Mouse (Mus musculus) limb, embryonic 12.5 days (tissue): ENCODE results near the gene Slc8a1. TPM values are rescaled to one million over a fixed set of nuclear protein-coding genes. Genes with fewer than 3 reads are reported as not detected.
A peak's percentile ranks its signal among the peaks of the same experiment; 100 is the strongest.

Experiments used
- ATAC-seq: fragments of 200-750 bp; cut with Nextera tagmentation; 2 replicates; pipeline ENCODE4 v1.8.0; 2017; ENCODE audit warnings: low read depth, moderate TSS enrichment; ENCODE audit not compliant: insufficient number of reproducible peaks, insufficient read depth, low FRiP score, low TSS enrichment
- H3K27ac ChIP-seq: fragments of 300-500 bp; sonication (generic); 2 replicates; pipeline ENCODE4 v1.5.1; 2016; ENCODE audit warnings: mild to moderate bottlenecking, moderate library complexity
- H3K27me3 ChIP-seq: fragments of 300-500 bp; sonication (generic); 2 replicates; pipeline ENCODE4 v1.6.1; 2016; ENCODE audit warnings: mild to moderate bottlenecking, moderate library complexity
- H3K36me3 ChIP-seq: fragments of 300-500 bp; sonication (generic); 2 replicates; pipeline ENCODE4 v1.6.1; 2016; ENCODE audit warnings: mild to moderate bottlenecking, moderate library complexity
- H3K4me1 ChIP-seq: fragments of 300-500 bp; sonication (generic); replicated peaks from 2 replicates; pipeline ENCODE4 v1.6.1; 2016
- H3K4me2 ChIP-seq: fragments of 300-500 bp; sonication (generic); 2 replicates; pipeline ENCODE4 v1.6.1; 2016; ENCODE audit warnings: mild to moderate bottlenecking, moderate library complexity
- H3K4me3 ChIP-seq: fragments of 300-500 bp; sonication (generic); replicated peaks from 2 replicates; pipeline ENCODE4 v1.5.1; 2016; ENCODE audit warnings: mild to moderate bottlenecking
- H3K9ac ChIP-seq: fragments of 300-500 bp; sonication (generic); replicated peaks from 2 replicates; pipeline ENCODE4 v1.6.1; 2016; ENCODE audit warnings: mild to moderate bottlenecking, moderate library complexity
- H3K9me3 ChIP-seq: fragments of 300-500 bp; sonication (generic); 2 replicates; pipeline ENCODE4 v1.6.1; 2016; ENCODE audit warnings: mild to moderate bottlenecking, moderate library complexity
- WGBS: fragments of 180-500 bp; shearing (Covaris S2); methylation state at CpG from one replicate; pipeline ENCODE4 v1.1.7; 2016; 5-methylcytosine and 5-hydroxymethylcytosine counted together
- polyA plus RNA-seq: library from polyadenylated mRNA; unstranded; fragments of >200 nt; fragmentation: Nextera tagmentation; extraction: Ambion mirVana; gene quantifications from 2 replicates; pipeline ENCODE4 v1.2.1, GENCODE M21; 2016

Slc8a1 gene
- polyA plus RNA-seq, 1 experiment from 2014 or later, result 6.1 TPM

DNA sequence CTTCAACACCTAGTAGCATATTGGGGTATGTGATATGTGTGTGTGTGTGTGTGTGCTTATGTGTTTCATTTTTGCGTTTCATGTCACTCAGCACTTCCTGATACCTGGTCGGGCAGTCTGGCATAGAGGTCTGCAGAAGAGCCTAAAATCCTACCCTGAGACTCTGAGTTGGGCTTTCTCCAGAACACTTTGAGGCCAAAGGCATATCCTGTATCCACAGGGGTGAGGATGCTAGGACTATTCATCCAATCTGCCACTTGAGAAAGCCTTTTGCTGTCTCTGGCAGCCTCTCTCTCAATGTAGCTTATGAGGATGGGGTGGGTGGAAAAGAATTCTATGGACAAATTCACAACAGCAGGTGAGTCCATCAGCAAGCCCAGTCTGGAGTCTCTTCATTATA is 234.1 kb downstream of the Slc8a1 start:
- 88% methylated on average over 2 of the region's 2 CpGs for WGBS
- ATAC-seq, result no peak

GRCm38 (mm10) chr17:81502732-81503131 is 235.4 kb downstream of the Slc8a1 start:
- H3K36me3 ChIP-seq, result no peaks in the 10 kb centered on the region
- no peak for ATAC-seq
- 80% methylated on average over 3 of the region's 3 CpGs for whole genome bisulfite sequencing

More for the DNA sequence above, 234.1 kb downstream of the Slc8a1 start:
- H3K36me3 ChIP-seq, result no peaks in the 10 kb centered on the region
- H3K27me3 ChIP-seq, result no peaks in the 10 kb centered on the region
- no peaks in the 10 kb centered on the region for H3K9me3 ChIP-seq
- H3K4me3 ChIP-seq, result no peak overlapping the region
- no peak overlapping the region for H3K9ac ChIP-seq
- no peak overlapping the region for H3K27ac ChIP-seq
- H3K4me2 ChIP-seq, result no peak overlapping the region
- H3K4me1 ChIP-seq, result no peaks in the 10 kb centered on the region

DNA sequence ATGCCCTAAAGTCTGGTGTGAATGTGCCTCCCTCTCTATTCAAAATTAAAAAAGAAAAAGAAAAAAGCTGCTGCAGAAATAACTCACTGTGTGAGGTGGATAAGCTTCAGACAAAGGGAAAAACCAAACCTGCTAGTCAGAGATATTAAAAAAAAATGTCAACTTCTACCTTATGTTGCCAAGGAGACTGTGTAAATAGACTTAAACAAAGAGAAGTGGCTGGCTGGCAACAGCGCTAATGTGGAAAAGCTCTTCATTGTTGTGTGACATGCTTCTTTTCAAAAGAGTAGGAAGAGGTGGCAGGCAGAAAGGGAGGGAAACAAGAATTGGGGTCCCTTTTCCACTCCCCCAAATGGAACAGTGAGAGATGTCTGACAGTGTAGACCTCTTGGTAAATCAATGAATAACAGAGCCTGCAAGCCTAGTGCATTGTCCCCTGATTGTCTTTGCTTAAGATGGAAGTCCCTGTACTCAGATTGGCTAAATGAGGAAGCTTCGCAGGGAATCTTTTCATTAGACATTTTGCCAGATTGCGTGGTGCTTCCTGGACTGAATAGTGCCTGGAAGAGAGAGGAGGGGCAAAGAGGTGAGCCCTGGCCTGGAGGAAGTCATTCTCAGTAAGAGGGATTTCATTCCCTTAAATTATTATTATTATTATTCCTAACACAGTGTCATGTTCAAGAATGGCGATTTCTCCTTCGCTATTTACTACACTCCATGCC is 237.3 kb downstream of the Slc8a1 start:
- no peaks in the 10 kb centered on the region for H3K9me3 ChIP-seq
- no peaks in the 10 kb centered on the region for H3K36me3 ChIP-seq
- no peak overlapping the region for H3K4me2 ChIP-seq
- no peaks in the 10 kb centered on the region; the same call in 1 of the 2 replicates for H3K4me1 ChIP-seq
- no peak overlapping the region for H3K4me3 ChIP-seq
- H3K27me3 ChIP-seq, result no peaks in the 10 kb centered on the region
- H3K27ac ChIP-seq, result no peak overlapping the region
- ATAC-seq, result no peak
- H3K9ac ChIP-seq, result no peak overlapping the region
- WGBS, result 94% methylated on average over 5 of the region's 5 CpGs

More at GRCm38 (mm10) chr17:81502732-81503131, 235.4 kb downstream of the Slc8a1 start:
- H3K27ac ChIP-seq, result no peak overlapping the region
- no peak overlapping the region for H3K4me3 ChIP-seq
- H3K4me2 ChIP-seq, result no peak overlapping the region
- no peaks in the 10 kb centered on the region for H3K9me3 ChIP-seq
- no peaks in the 10 kb centered on the region; the same call in 1 of the 2 replicates for H3K4me1 ChIP-seq
- no peaks in the 10 kb centered on the region for H3K27me3 ChIP-seq
- H3K9ac ChIP-seq, result no peak overlapping the region

- no peak for ATAC-seq
- Histone ChIP-seq H3K4me2 (no peak overlapping the region), H3K27me3 (no peaks in the 10 kb centered on the region), H3K27ac (no peak overlapping the region), H3K9ac (no peak overlapping the region), H3K4me3 (no peak overlapping the region), H3K9me3 (no peaks in the 10 kb centered on the region), H3K36me3 (no peaks in the 10 kb centered on the region), H3K4me1 (no peaks in the 10 kb centered on the region; the same call in 1 of the 2 replicates)
Measured at GRCm38 (mm10) chr17:81497919-81498318, 240.3 kb downstream of the Slc8a1 start.

GRCm38 (mm10) chr17:81496616-81497015 is 241.6 kb downstream of the Slc8a1 start:
- H3K9me3 ChIP-seq, result no peaks in the 10 kb centered on the region
- H3K27me3 ChIP-seq, result no peaks in the 10 kb centered on the region
- no peaks in the 10 kb centered on the region for H3K36me3 ChIP-seq
- H3K27ac ChIP-seq, result no peak overlapping the region
- H3K4me3 ChIP-seq, result no peak overlapping the region
- no peaks in the 10 kb centered on the region; the same call in 1 of the 2 replicates for H3K4me1 ChIP-seq
- ATAC-seq, result no peak
- H3K4me2 ChIP-seq, result no peak overlapping the region
- no peak overlapping the region for H3K9ac ChIP-seq
- WGBS, result 70% methylated on average over 1 of the region's 1 CpGs

DNA sequence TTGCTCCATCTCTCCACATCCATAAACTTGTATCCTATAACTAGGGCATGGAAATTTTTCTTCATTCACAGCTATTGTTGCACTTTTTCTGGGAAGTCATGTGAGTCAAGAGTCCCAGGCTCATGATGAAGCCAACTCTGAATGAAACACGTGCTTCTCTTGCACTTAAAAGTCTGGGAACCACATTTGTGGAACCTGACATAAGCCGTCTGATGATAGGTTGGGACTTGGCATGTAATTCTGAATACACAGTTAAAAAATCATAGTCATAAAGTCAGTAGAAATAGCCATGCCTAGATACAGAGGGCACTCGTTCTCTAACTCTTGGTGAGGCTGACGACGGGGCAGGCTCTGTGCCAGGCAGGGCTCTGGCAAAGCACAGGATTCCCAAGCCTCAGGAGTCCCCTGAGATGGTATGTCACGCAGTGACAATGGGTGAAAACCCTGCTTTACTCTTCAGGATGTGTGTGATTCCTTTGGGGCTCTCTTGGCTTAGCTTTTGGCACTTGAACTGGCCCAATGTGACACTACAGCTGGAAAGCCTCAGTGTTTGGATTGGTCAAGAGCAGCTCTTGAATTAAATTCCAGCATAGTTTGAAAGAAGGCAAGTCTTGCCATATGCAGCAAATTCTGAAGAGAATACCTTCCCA is 245.8 kb downstream of the Slc8a1 start:
- WGBS, result 84% methylated on average over 6 of the region's 6 CpGs
- Histone ChIP-seq H3K27me3 (no peaks in the 10 kb centered on the region), H3K4me2 (no peak overlapping the region), H3K27ac (no peak overlapping the region), H3K4me3 (no peak overlapping the region), H3K4me1 (no peaks in the 10 kb centered on the region), H3K9me3 (no peaks in the 10 kb centered on the region), H3K9ac (no peak overlapping the region), H3K36me3 (no peaks in the 10 kb centered on the region)
- no peak for ATAC-seq

- no peaks in the 10 kb centered on the region for H3K9me3 ChIP-seq
- H3K4me2 ChIP-seq, result no peak overlapping the region
- H3K9ac ChIP-seq, result no peak overlapping the region
- WGBS, result 83% methylated on average over 1 of the region's 1 CpGs
- H3K36me3 ChIP-seq, result no peaks in the 10 kb centered on the region
- H3K4me1 ChIP-seq, result no peaks in the 10 kb centered on the region
- H3K4me3 ChIP-seq, result no peak overlapping the region
- no peaks in the 10 kb centered on the region for H3K27me3 ChIP-seq
- ATAC-seq, result no peak
- no peak overlapping the region for H3K27ac ChIP-seq
Measured at GRCm38 (mm10) chr17:81486388-81486787, 251.8 kb downstream of the Slc8a1 start.

GRCm38 (mm10) chr17:81481843-81482490 is 256.2 kb downstream of the Slc8a1 start:
- H3K9me3 ChIP-seq, result no peaks in the 10 kb centered on the region
- no peak for ATAC-seq
- no peaks in the 10 kb centered on the region for H3K27me3 ChIP-seq
- no peak overlapping the region for H3K9ac ChIP-seq
- no peaks in the 10 kb centered on the region for H3K36me3 ChIP-seq
- H3K27ac ChIP-seq, result no peak overlapping the region
- H3K4me2 ChIP-seq, result no peak overlapping the region
- peaks cover 8% of the 10 kb centered on the region for H3K4me1 ChIP-seq
- WGBS, result 87% methylated on average over 11 of the region's 11 CpGs
- no peak overlapping the region for H3K4me3 ChIP-seq

DNA sequence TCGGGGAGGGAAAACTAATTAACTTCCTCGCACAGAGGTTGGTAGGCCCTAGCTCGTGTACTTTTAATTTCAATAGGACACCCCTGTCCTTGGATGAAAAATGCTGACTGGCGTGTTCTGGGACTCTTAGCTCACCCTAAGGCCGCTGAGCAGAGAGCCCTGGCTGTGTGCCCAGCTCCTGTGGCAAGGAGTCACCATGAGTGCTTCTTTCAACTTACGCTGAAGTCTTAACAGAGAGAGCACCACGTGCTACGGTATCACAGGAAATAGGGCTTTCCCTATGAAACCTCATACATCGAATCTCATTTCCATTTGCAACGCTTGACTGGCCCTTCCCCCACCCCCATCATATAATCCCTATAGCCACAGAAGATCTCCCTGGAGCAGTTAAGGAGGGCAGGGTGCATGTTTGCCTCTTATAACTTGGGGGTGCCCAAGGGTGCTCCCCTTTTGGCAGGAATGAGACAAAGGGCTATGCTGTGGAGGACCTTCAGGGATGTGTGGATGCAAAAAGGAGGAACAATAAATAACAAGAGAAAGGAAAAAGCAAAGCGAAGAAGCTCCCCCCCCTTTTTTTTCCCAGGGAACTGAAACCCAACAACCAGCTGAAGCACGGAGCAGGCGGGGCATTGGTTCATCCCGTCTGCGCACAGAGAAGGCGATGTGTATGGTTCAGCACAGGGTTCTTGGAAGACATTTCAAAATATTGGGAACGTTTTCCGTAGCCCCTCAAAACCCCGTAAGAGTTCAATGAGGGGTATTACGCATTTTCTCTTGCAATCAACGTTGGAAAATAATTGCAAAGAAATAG is 257.6 kb downstream of the Slc8a1 start:
- Histone ChIP-seq H3K9ac (no peak overlapping the region), H3K27ac (0 out of 2 replicates have a peak overlapping the region, but pooled peaks have one; percentile 45), H3K9me3 (no peaks in the 10 kb centered on the region), H3K4me2 (no peak overlapping the region), H3K27me3 (no peaks in the 10 kb centered on the region), H3K4me1 (peaks cover 8% of the 10 kb centered on the region), H3K4me3 (no peak overlapping the region), H3K36me3 (no peaks in the 10 kb centered on the region)
- peak; percentile 52; the same call in 1 of the 2 replicates for ATAC-seq
- 73% methylated on average over 21 of the region's 21 CpGs for WGBS

DNA sequence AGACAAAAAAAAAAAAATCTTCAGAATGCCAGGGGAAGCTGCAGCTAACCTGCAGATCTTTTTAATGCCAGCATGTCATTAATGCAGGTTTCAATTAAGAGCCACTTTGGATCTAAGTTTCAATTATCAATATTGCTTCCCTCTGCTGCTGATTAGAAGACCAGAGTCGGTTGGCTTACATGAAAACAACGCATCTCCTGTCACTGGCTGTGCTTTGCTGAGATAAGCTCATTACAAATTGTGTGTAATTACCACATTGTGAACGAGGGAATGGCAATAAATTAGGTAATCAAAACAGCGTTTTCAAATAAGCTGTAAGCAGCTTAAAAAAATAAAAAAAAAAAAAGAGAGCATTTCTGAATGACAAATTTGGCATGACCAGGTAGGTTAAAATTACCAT is 258.4 kb downstream of the Slc8a1 start:
- no peak overlapping the region for H3K4me3 ChIP-seq
- H3K27me3 ChIP-seq, result no peaks in the 10 kb centered on the region
- peaks cover 8% of the 10 kb centered on the region for H3K4me1 ChIP-seq
- no peaks in the 10 kb centered on the region for H3K36me3 ChIP-seq
- no peak overlapping the region for H3K9ac ChIP-seq
- WGBS, result 32% methylated on average over 4 of the region's 4 CpGs
- no peak overlapping the region for H3K27ac ChIP-seq
- H3K4me2 ChIP-seq, result no peak overlapping the region
- ATAC-seq, result no peak
- H3K9me3 ChIP-seq, result no peaks in the 10 kb centered on the region

GRCm38 (mm10) chr17:81477420-81477819 is 260.8 kb downstream of the Slc8a1 start:
- Histone ChIP-seq H3K9ac (no peak overlapping the region), H3K4me1 (peaks cover 8% of the 10 kb centered on the region), H3K27ac (no peak overlapping the region), H3K9me3 (no peaks in the 10 kb centered on the region), H3K27me3 (no peaks in the 10 kb centered on the region), H3K4me3 (no peak overlapping the region), H3K36me3 (no peaks in the 10 kb centered on the region), H3K4me2 (no peak overlapping the region)
- ATAC-seq, result no peak
- WGBS, result 74% methylated on average over 1 of the region's 1 CpGs
